Mouse (Mus musculus) brain, adult 2 months (tissue): ENCODE measurements at regions not wholly inside any gene's neighbourhood (a gene's known extent, or its start where the extent isn't known, plus 50 kb on each side); places are given as distances from the start of the nearest gene placed in this dataset.
A peak's percentile ranks its signal among the peaks of the same experiment; 100 is the strongest.
"Not testable (repeated sequence)": the region's sequence is repeated elsewhere in the genome, so short reads cannot be mapped to it uniquely, and the experiment has no call there.

Experiments used
- DNase-seq: peaks from one replicate; pipeline ENCODE4 v3.0.0; 2011; ENCODE audit warnings: low read depth, low spot score

GRCm38 (mm10) chr10:86636953-86637376 is 68.3 kb downstream of the Hsp90b1 start:
- peak; percentile 88 for DNase-seq

- DNase-seq = not testable (repeated sequence)
These were observed 68.8 kb downstream of the Hsp90b1 start for GRCm38 (mm10) chr10:86636515-86636914.

DNA sequence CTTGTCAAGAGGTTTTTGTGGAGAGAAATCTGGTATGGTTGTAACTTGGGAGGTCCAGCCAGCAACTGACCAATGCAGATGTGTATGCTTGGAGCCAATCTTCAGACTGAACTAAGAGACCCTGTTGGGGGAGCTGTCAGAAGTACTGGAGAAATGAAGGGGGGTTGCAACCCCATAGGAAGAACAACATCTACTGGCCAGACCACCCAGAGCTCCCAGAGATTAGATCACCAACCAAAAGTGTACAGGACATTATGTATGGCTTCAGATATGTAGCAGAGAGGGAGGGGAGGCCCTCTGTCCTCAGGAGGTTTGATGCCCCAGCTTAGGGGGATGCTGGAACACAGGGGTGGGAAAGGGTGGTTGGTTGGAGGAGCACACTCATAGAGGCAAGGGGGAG is 78.6 kb downstream of the Hsp90b1 start:
- not testable (repeated sequence) for DNase-seq

DNA sequence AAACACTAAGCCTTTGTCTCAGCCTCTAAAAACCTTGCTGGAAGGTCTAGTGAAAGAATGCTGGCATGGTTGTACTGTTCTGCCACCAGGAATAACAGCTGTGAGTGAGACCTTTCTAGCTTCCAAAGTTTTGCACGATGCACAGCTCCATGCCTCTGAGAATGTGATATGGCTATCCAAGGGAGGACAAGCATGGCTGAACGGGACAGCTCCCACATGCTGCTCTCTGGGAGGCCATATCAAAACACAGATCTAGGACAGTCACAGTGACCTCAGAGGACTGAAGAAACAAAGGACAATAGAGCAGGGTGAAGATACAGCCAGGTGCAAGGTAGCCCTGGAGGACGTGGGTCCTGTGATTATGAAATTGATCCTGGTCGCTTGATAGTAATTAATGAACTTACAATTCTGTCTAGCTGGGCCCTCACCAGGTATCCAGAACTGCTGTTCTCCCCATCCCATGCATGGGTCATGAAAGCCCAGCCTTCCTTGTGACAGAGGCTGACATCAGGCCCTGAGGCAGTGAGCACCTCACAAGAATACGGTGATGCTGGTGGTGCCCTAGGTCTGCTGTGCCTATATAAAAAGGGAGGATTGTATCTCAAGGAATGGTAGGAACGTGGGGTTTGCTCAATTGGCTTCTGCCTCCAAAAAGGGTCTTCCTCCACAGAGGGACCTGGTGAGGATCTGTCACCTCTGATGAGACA is 87.2 kb downstream of the Hsp90b1 start:
- not testable (repeated sequence) for DNase-seq

GRCm38 (mm10) chr10:86612341-86612740 is 93.0 kb downstream of the Hsp90b1 start:
- peak; percentile 63 for DNase-seq

DNA sequence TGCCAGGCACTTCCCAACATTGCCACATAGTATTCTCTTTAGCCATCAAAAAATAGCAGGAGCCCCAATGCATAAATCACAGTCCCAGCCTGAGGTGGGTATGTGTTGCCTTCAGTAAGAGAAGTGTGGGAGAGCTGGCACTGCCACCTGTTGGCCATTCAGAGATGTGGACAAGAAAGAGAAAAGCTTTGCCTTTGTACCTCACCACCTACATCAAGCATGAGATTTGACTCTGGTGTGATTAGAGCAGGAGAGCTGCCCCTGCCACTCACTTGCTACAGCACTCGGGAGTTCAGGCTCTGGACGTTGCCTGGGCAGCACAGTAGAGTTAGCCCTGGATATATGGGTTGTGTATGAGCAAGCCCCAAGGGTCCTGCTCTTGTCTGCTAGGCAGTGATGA is 95.3 kb downstream of the Hsp90b1 start:
- peak; percentile 11 for DNase-seq

DNA sequence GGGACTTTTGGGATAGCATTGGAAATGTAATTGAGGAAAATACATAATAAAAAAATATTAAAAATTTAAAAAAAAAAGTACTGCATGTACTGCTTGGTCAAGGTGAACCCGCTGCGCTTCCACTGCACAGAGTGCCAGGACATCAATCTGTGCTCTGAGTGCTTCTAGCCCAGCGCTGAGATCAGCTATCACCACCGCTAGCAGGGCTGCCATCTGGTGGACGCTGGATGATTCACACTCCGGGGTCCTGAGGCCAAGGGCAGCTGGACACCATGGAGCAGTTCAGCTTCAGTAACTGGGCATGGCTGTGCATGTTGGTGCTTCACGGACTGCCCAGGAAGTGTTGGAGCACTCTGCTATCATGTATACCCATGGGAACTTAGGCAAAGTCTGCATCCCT is 102.1 kb upstream of the Syn3 start:
- DNase-seq = peak; percentile 4

DNA sequence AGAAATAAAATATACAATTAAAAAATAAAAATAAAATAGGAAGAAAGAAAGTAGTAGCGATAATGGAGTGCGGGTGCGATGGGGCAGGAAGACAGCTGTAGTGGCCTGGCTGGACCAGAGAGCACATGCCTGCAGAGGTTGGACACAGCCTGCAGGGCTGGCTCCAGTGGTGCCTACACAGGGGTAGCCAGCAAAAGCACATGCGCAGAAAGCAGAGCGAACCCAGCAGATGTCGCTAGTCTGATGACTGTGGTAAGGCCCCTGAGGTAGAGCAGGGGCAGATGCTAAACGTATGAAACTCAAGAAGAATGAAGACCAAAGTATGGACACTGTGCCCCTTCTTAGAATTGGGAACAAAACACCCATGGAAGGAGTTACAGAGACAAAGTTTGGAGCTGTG is 101.3 kb upstream of the Syn3 start:
- DNase-seq = not testable (repeated sequence)

- DNase-seq = not testable (repeated sequence)
These were observed 91.5 kb upstream of the Syn3 start for GRCm38 (mm10) chr10:86590211-86590610.

DNA sequence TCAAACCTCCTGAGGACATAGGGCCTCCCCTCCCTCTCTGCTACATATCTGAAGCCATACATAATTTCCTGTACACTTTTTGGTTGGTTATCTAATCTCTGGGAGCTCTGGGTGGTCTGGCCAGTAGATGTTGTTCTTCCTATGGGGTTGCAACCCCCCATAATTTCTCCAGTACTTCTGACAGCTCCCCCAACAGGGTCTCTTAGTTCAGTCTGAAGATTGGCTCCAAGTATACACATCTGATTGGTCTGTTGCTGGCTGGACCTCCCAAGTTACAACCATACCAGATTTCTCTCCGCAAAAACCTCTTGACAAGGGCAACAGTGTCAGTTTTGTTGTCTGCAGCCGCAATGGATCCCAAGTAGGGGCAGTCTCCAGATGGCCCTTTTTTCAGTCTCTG is 68.2 kb upstream of the Syn3 start:
- DNase-seq = not testable (repeated sequence)

DNA sequence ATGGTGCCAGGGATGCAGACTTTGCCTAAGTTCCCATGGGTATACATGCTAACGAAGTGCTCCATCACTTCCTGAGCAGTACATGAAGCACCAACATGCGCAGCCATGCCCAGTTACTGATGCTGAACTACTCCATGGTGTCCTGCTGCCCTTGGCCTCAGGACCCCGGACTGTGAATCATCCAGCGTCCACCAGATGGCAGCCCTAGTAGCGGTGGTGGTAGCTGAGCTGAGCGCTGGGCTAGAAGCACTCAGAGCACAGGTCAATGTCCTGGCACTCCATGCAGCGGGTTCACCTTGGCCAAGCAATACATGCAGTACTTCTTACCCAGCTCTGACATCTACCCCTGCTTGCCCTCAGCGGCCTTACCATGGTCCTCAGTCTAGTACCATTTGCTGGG is 57.1 kb upstream of the Syn3 start:
- DNase-seq = no peak
